Mouse (Mus musculus): ENCODE data around the gene Pmpcb. TPM values are rescaled to one million over a fixed set of nuclear protein-coding genes. Genes with fewer than 3 reads are reported as not detected.
"Not testable (repeated sequence)": the region's sequence is repeated elsewhere in the genome, so short reads cannot be mapped to it uniquely, and the experiment has no call there.

Gene Pmpcb
- 10 to 100 TPM; 68.6 to 69.7 TPM for total RNA-seq (2021)
- long read RNA-seq, experiment 1, full-length matches to known transcripts, result 35 of 38 reads
- long read RNA-seq, experiment 1, partial matches to known transcripts, result 1 of 38 reads
- long read RNA-seq, experiment 1, other reads (novel, unspliced or antisense), result 2 of 38 reads
- long read RNA-seq, experiment 2, full-length matches to known transcripts, result 31 of 39 reads
- long read RNA-seq, experiment 2, partial matches to known transcripts, result 4 of 39 reads
- long read RNA-seq, experiment 2, other reads (novel, unspliced or antisense), result 4 of 39 reads

DNA sequence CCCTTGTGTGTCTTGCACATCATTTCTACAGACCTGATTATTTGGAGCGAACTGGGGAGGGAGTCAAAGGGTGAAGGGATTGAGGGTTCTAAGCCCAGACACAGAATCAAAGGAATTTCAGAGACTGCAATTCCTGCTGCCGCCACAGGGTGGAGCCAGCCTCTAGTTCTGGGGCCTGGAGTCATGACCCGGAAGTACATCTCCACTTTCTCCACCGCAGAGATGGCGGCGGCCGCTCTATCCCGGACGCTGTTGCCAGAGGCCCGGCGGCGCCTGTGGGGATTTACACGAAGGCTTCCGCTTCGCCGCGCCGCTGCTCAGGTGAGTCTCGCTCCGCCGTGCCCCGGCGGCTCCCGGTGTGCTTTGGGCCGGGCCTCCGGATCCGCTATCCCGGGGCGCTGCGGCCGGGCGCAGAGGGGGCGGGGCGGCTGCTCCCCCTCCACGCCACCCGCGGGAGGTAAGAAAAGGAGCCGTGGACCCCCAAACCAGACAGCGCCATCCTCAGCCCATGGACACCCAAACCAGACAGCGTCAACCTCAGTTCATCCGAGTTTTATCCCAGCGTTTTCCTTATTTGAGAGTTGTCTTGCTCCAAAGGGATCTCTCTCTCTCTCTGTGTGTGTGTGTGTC lies at the start of gene Pmpcb:
Gene Pmpcb (plus strand): TSS at position 186 of the 630 bp plus-strand sequence.
- peak; percentile 93 for DNase-seq (ENCODE audit: low spot score in 2 of 2)
- intact Hi-C loops (cut with DNase I), result loop anchor here (5.0 to 10.0 kb wide), 2 partner anchors 302 to 475 kb away; no protein-coding TSS in a partner anchor

DNA sequence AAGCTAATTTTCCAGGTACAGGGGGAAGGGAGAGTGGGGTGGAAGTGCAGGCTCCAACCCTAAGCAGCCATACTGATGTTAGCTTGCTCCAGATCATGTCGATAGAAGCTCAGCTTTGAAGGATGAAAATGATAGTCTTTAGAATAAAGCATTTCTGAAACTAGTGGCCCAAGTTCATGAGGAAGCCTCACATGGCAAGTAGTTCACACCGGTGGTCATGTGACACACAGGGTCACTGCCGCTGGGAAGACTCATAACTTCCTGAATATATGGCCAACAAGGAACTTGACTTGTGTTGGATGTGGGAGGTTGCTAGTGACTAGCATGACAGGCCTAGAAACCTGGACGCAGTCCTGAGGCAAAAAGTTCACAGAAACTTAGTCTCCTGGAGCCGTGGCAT lies 44.7 kb upstream of the Pmpcb start:
- intact Hi-C loops (cut with DNase I), result no loop called here
- DNase-seq (ENCODE audit: low spot score in 2 of 2), result no peak

DNA sequence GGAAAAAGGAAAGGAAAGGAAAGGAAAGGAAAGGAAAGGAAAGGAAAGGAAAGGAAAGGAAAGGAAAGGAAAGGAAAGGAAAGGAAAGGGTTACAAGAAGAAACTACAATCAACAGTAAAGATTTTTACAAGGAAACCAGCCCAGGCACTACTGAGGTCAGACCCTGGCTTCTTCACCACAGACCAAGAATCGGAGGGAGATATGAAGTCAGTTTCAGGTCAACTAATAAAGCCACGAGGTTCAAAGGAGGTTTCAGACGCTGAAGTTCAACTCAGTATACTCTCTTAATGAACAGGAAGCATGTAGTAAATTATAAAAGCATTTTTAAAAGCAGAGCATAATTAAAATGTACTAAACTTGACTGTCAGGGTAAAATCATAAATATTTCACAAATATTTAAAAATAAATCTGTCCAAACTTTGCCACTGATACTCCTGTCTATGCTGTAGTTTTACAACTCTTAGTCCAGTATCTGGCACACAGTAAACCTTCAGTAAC lies 43.5 kb upstream of the Pmpcb start:
- intact Hi-C loops (cut with DNase I), result no loop called here

DNA sequence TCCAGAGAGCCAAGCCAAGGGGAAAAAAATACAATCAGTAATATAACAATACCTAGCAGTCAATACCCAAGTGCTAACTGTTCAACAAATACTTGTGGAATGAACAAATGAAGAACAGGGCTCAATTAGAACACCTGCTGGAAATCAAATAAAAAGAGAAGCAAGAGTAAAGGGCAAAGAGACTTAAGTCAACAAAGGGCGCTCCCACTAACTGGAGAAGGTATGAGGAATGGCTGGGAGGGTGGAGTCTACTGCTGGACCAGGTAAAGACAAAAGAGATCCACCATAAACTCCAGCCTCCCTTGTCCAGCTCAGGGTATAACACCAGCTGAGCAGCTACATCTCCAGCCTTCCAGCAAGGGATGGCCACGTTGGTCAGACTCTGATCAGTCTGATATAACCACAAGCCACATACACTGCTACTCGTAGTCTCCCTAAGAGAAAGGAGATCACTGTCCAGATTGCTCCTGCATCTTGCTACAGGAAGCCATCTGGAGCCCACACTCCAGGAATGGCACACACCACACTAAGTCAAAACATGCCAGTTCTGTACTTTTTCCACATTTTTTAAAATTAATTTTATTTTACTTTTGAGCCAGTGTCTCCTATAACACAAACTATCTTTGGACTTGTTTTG lies 42.0 kb upstream of the Pmpcb start:
- intact Hi-C loops (cut with DNase I), result no loop called here
- DNase-seq (ENCODE audit: low spot score in 2 of 2), result no peak

More for the DNA sequence above, 43.5 kb upstream of the Pmpcb start:
- DNase-seq (ENCODE audit: low spot score in 2 of 2), result no peak

DNA sequence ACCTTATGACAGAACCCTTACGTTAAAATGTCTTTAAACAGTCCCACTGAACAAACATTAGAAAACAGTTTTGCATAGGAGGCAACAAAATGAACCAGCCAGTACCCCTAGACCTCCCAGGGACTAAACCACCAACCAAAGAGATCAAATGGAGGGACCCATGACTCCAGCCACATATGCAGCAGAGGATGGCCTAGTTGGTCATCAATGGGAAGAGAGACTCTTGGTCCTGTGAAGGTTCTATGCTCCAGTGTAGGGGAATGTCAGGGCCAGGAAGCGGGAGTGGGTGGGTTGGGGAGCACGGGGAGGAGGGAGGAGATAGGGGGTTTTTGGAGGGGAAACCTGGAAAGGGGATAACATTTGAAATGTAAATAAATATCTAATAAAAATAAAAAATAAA lies 37.4 kb upstream of the Pmpcb start:
- intact Hi-C loops (cut with DNase I); DNase-seq (ENCODE audit: low spot score in 2 of 2): not testable (repeated sequence)

DNA sequence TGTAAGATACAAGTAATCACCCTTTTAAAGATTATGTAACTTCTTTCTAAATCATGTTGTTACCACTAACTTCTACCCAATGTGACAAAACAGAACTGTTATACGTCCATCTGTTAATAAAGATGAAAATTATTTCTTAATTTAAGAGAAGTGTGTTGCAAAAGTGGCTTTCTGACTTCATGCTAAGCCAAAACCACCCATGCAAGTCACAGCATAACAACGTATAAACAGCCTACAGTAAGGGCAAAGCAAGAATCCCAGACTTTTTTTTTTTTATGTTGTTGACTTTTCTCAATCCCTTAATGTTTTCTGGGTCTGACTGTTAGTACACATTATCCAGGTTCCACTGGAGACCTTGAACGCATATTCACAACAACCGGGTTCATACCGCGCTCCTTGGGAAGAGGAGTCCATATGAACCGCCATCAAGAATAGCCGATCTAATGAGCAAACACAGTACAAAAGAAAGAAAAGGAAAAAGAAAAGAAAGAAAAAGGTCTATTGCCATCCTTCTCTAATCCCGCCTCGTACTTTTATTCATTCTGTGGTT lies 36.6 kb upstream of the Pmpcb start:
- DNase-seq (ENCODE audit: low spot score in 2 of 2), result no peak
- intact Hi-C loops (cut with DNase I), result loop anchor here (5.0 kb wide), 1 partner anchor 43 kb away; no protein-coding TSS in a partner anchor

DNA sequence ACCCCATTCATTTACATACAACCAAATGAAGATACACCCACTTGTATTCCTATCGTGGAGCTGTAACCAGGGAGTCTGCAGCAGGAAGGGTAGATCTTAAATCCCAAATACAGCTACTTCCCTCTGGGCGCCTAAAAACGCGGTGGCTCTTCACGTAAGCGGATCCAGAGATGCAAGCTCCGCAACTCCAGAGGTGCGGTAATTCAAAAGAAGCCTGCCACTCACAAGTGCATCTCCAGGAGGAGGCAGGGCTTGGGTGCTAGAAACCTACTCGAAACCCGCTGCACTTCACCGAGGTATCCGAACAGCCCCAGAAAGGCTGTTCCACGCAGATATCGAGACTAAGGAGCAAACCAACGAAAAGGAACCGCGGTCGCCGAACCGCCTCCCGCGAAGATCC lies 36.0 kb upstream of the Pmpcb start:
- intact Hi-C loops (cut with DNase I), result loop anchor here (5.0 kb wide), 1 partner anchor 44 kb away; no protein-coding TSS in a partner anchor
- DNase-seq (ENCODE audit: low spot score in 2 of 2), result no peak

DNA sequence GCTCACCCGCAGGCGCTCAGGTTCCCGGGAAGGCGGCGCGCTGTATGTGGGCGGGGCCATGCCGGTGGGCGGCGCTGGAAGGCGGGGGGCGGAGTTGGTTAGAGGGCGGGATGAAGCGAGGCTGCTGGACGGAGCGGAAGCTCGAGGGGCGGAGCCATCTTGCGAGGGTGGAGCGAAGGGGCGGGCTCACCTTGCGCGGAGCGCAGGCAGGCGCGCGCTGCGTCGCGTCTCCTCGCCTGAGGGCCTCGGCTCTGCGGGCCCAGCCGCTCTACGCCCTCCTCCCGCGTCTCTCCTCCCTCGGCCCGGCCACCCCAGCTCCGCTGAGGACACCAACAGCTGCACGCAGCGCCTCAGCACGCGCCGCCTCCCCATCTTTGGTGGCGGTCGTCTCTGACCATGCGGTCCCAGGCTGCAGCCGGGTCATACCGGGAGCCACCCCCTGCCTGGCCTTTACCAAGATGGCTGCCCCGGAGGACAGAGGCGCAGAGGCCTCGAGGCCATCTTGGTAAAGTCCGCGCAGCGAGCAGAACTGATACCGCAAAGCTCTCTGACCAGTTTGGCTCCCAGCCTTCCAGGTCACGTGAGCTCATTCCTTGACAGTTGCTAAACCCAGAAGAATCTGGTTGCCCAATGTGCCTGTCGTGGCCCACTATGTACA lies 35.5 kb upstream of the Pmpcb start, which contains the start of gene Napepld:
Gene Napepld (minus strand): TSS at position 46 of the 658 bp plus-strand sequence.
- intact Hi-C loops (cut with DNase I), result loop anchor here (5.0 kb wide), 1 partner anchor 44 kb away; no protein-coding TSS in a partner anchor
- DNase-seq (ENCODE audit: low spot score in 2 of 2), result peak; percentile 97 to 98

DNA sequence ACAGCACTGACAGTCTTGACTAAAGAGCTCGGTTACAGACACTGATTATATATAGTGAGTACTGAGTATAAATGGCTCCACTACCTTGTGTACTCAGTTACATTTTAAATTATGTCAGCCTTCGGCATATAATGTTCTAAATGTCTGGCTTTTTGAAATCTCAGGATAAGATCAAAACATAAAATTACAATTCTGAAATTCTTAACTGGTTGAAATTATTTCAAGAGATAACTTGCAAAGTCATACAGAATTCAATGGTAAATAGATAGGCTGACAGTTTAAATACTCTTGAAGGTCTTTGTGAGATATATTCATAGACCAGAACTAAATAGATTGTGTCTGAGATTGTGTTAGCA lies 35.0 kb upstream of the Pmpcb start:
- no peak for DNase-seq (ENCODE audit: low spot score in 2 of 2)
- intact Hi-C loops (cut with DNase I), result loop anchor here (5.0 kb wide), 1 partner anchor 45 kb away; no protein-coding TSS in a partner anchor

DNA sequence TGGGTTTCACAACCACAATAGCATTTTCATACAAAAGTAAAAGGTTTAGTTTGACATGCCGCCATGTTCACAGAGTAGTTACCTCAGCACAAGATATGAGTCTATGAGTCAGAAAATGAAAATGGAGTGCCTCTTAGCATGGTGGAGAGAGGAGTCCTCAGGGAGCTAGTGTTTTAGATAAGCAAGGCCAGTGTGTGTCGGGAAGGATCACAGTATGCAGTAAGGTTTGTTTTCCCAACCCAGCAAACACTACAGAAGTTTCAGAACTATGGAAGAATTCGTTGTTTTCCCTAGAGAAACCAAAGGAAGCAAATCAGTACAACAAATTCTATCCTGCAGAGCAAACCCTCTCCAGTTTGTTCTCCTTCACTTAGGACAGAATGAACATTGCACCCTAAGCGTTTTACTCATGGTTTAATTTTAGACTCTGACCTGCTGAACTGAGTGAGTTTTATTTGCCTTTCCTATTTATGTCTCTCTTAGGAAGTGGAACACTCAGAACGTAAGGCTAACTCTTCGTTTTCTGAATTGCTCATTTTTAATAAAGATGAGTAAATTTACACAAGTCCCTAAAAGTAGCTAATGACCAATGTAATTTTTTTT lies 34.0 kb upstream of the Pmpcb start:
- DNase-seq (ENCODE audit: low spot score in 2 of 2), result no peak
- intact Hi-C loops (cut with DNase I), result loop anchor here (5.0 kb wide), 1 partner anchor 46 kb away; no protein-coding TSS in a partner anchor

DNA sequence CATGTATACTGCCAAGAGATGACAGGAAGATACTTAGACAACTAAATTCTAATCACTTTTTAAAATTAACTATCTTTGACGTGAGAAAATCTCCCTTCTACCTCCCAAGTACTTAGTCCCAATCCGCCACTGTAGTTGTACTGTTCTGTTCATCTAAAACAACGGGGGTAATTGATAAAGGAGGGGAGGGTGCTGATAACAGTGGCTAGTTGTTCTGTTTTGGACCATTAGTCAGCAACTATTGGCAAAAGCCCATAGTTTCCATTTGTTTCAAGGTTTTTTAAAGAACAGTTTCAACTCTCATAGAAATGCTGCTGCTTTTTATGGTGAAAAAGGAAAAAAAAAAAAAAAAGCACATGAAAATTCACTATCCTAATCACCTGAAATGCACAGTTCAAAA lies 33.2 kb upstream of the Pmpcb start:
- intact Hi-C loops (cut with DNase I), result loop anchor here (5.0 kb wide), 1 partner anchor 46 kb away; no protein-coding TSS in a partner anchor
- no peak for DNase-seq (ENCODE audit: low spot score in 2 of 2)

DNA sequence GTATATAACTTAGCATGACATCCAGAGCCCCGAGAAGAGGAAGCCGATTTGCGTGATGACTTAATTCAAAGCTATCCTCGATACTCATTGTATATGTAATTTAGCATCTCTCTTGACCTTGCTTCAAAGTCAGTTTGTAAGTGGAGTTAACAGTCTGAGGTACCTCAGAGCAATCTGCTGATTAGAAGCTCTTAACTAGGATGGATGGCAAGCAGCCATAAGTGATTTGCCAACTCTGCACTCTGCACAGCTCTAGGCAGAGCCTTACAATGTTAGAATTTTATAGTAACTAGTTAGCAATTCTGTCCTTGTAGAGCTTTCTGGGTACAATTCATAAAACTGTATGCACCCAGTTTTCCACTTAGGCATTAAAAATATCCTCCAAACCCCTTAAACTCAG lies 30.4 kb upstream of the Pmpcb start:
- intact Hi-C loops (cut with DNase I), result no loop called here
- no peak for DNase-seq (ENCODE audit: low spot score in 2 of 2)

DNA sequence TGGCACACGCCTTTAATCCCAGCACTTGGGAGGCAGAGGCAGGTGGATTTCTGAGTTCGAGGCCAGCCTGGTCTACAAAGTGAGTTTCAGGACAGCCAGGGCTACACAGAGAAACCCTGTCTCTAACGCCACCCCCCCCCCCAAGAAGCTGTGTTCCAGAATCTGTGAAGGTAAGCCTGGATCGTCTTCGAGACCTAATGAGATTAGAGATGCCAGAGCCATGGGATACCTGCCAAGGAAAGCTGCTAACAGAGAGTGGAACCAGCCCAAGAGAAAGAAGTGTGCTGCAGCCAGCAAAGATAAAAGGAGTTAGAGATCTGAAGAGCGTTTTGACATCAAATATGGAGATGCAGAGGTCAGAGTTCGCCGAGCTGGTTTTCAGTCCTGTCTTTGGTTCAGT lies 28.9 kb upstream of the Pmpcb start:
- DNase-seq (ENCODE audit: low spot score in 2 of 2); intact Hi-C loops (cut with DNase I): not testable (repeated sequence)

DNA sequence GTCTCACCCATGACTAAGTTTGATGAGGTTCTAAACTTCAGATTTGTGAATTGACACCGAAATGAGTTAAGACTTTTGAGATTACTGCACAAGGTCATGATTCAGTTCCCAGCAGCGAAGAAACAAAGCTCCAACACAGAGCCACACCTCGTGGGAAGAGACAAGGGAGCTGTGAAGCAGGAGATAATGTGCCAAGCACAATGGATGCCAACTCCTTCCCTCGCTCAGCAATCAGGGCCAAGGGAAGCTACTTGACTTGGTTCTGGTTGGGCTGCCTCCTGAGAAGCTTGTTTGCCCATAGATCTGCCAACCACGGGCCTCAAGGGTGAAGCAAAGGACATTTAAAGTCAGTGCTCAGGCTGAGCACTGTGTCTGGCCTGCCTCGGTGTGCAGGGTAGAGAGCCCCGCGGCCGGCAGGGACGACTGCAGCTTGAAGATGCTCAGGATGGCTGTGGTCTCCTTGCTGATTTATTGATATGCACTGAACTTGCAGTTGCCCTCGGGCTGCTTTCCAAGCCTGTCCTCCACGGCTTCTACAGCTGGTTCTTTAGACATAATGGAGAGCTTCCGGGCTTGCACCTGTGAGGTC lies 24.7 kb upstream of the Pmpcb start:
- intact Hi-C loops (cut with DNase I), result no loop called here
- DNase-seq (ENCODE audit: low spot score in 2 of 2), result no peak

DNA sequence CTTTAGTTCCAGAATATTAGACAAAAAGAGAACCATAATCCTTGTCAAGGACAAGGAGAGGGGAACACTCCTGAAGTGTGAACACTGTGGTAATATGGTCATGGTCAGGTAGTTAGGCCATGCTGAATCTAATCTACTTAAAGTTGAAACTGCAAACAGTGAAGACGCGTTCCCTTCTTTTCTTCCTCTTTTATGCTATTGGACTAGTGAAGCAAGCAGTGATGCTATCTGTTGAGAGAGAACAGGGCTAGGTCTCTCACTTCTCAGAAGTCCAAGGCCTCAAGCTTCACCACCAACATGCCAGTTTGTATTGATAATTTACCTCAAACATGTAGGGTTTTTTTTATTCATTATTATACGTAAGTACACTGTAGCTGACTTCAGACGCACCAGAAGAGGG lies 22.5 kb upstream of the Pmpcb start:
- intact Hi-C loops (cut with DNase I), result no loop called here
- DNase-seq (ENCODE audit: low spot score in 2 of 2), result no peak

DNA sequence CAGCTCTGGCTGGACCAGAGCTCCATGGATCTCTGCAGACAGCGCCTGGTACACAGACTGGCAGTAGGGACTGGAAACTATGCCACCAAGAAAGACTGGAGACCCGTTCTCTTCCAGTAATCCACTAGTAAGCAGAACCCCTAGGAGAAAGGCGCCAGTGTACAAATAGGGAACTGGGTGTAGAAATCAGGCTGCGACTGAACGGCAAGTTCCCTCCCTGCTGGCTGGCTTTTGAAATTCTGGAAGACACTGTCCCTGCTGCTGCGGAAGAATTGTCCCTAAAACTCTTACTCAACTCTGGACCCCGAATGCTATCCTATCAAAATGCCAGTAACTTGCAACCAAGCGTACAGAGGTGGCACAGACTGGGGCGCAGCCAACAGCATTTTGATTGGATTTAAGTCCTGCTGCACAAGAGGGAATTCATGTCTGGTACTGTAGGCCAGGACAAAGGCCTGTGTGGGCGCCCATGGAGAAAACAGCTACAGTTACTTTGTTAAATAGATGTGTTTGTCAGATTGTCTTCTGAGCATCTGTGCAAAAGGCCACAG lies 19.7 kb upstream of the Pmpcb start:
- DNase-seq (ENCODE audit: low spot score in 2 of 2), result no peak
- intact Hi-C loops (cut with DNase I), result no loop called here

DNA sequence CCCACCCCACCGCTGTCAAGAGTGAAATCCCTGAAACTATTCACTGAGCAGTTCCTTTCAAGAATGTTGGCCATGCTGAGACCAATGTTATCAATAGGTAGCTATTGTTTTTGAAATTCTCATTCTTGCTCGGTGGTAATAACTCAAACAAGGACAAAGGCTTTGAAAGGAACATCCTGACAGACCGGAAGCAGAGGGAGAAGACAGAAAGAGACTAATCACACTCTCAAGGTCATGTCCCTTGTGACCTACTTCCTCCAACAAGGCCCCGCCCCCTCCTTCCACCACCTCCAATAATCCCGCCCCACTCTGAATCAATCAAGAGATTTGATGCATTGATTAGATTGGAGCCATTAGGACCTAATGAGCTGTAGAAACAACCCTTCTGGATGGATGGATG lies 18.4 kb upstream of the Pmpcb start:
- no peak for DNase-seq (ENCODE audit: low spot score in 2 of 2)
- intact Hi-C loops (cut with DNase I), result no loop called here

DNA sequence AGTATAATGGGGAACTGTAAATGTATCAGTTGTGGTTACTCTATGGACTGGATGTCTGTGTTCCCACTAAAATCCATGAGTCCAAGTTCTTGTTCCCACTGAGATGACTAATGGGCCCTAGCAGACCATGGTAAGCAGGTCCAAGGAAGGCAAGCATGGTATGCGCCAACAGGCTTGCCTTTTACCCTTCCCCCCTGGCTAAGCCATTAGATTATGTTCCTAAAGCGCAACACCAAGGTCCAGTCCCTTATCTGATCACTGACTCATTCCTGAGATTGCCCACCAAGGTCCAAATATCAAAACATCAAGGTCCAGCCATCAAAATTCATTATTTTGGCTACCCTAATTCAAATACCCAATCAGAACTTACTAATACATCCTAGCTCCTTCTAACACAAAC lies 17.7 kb upstream of the Pmpcb start:
- intact Hi-C loops (cut with DNase I), result no loop called here
- no peak for DNase-seq (ENCODE audit: low spot score in 2 of 2)

Measured in left cerebral cortex, postnatal 14 days (tissue).